Mouse (Mus musculus) embryonic facial prominence, embryonic 11.5 days (tissue): ENCODE data around the gene Tead1. TPM values are rescaled to one million over a fixed set of nuclear protein-coding genes. Genes with fewer than 3 reads are reported as not detected.

Source experiments
- ATAC-seq: fragments of 200-750 bp; cut with Nextera tagmentation; replicated peaks from 2 replicates; pipeline ENCODE4 v1.8.0; 2017; ENCODE audit warnings: low read depth; ENCODE audit not compliant: insufficient number of reproducible peaks, low FRiP score, low TSS enrichment
- DNase-seq: peaks from one replicate; pipeline ENCODE4 v3.0.0-alpha.2; 2015; ENCODE audit warnings: low spot score
- H3K27ac ChIP-seq: fragments of 300-500 bp; sonication (generic); replicated peaks from 2 replicates; pipeline ENCODE4 v1.5.1; 2014; ENCODE audit warnings: mild to moderate bottlenecking, low read depth, low read length, control low read depth
- H3K27me3 ChIP-seq: fragments of 300-500 bp; sonication (generic); 2 replicates; pipeline ENCODE4 v1.6.1; 2014; ENCODE audit warnings: mild to moderate bottlenecking, low read length, moderate library complexity, mixed read lengths; ENCODE audit not compliant: control insufficient read depth, insufficient read depth
- H3K36me3 ChIP-seq: fragments of 300-500 bp; sonication (generic); replicated peaks from 2 replicates; pipeline ENCODE4 v1.6.1; 2014; ENCODE audit warnings: low read depth, mild to moderate bottlenecking, low read length, moderate library complexity, mixed read lengths; ENCODE audit not compliant: control insufficient read depth, insufficient read depth
- H3K4me1 ChIP-seq: fragments of 300-500 bp; sonication (generic); 2 replicates; pipeline ENCODE4 v1.6.1; 2014; ENCODE audit warnings: low read length, mixed read lengths; ENCODE audit not compliant: control insufficient read depth, insufficient read depth
- H3K4me2 ChIP-seq: fragments of 300-500 bp; sonication (generic); 2 replicates; pipeline ENCODE4 v1.6.1; 2014; ENCODE audit warnings: low read depth, mild to moderate bottlenecking, control low read depth, low read length, moderate library complexity
- H3K4me3 ChIP-seq: fragments of 300-500 bp; sonication (generic); 2 replicates; pipeline ENCODE4 v1.5.1; 2014; ENCODE audit warnings: low read depth, low read length, control low read depth
- H3K9ac ChIP-seq: fragments of 300-500 bp; sonication (generic); replicated peaks from 2 replicates; pipeline ENCODE4 v1.6.1; 2014; ENCODE audit warnings: mild to moderate bottlenecking, control low read depth, low read length
- H3K9me3 ChIP-seq: fragments of 300-500 bp; sonication (generic); replicated peaks from 2 replicates; pipeline ENCODE4 v1.6.1; 2016; ENCODE audit warnings: mild to moderate bottlenecking, low read length, inconsistent platforms, mixed read lengths; ENCODE audit not compliant: control insufficient read depth
- WGBS: fragments of 180-500 bp; shearing (Covaris S2); extraction: QIAGEN DNeasy Blood & Tissue Kit; methylation state at CpG from one replicate; pipeline ENCODE4 v1.1.7; 2014; 5-methylcytosine and 5-hydroxymethylcytosine counted together
- polyA plus RNA-seq: library from polyadenylated mRNA; unstranded; fragments of >200 nt; fragmentation: Nextera tagmentation; extraction: Ambion mirVana; gene quantifications from 2 replicates; pipeline ENCODE4 v1.2.1, GENCODE M21; 2014

Tead1 gene
- polyA plus RNA-seq, 1 experiment from 2014 or later = 16.7 TPM

- DNase-seq (no peak), ATAC-seq (no peak)
- Histone ChIP-seq H3K27me3 (no peaks in the 10 kb centered on the region), H3K9me3 (no peaks in the 10 kb centered on the region), H3K4me2 (no peak overlapping the region), H3K9ac (no peak overlapping the region), H3K4me1 (peaks cover 12% of the 10 kb centered on the region), H3K36me3 (no peaks in the 10 kb centered on the region), H3K27ac (no peak overlapping the region), H3K4me3 (no peak overlapping the region)
- 80% methylated on average over 7 of the region's 7 CpGs for WGBS
Measured at GRCm38 (mm10) chr7:112785271-112785670, 106.2 kb downstream of the Tead1 start.

GRCm38 (mm10) chr7:112786556-112787225 is 107.6 kb downstream of the Tead1 start:
- WGBS = 58% methylated on average over 7 of the region's 7 CpGs
- peaks cover 12% of the 10 kb centered on the region for H3K4me1 ChIP-seq
- H3K27me3 ChIP-seq = no peaks in the 10 kb centered on the region
- H3K4me2 ChIP-seq = no peak overlapping the region
- no peak overlapping the region for H3K27ac ChIP-seq
- H3K36me3 ChIP-seq = no peaks in the 10 kb centered on the region
- H3K9ac ChIP-seq = no peak overlapping the region
- DNase-seq (no peak), ATAC-seq (no peak)
- no peaks in the 10 kb centered on the region for H3K9me3 ChIP-seq
- H3K4me3 ChIP-seq = no peak overlapping the region

GRCm38 (mm10) chr7:112787281-112787680 is 108.2 kb downstream of the Tead1 start:
- no peaks in the 10 kb centered on the region for H3K9me3 ChIP-seq
- H3K4me3 ChIP-seq = no peak overlapping the region
- DNase-seq = no peak
- H3K27me3 ChIP-seq = no peaks in the 10 kb centered on the region
- H3K9ac ChIP-seq = no peak overlapping the region
- no peak overlapping the region for H3K27ac ChIP-seq
- H3K4me1 ChIP-seq = peaks cover 12% of the 10 kb centered on the region
- H3K4me2 ChIP-seq = no peak overlapping the region
- 78% methylated on average over 7 of the region's 7 CpGs for WGBS
- no peak for ATAC-seq
- no peaks in the 10 kb centered on the region for H3K36me3 ChIP-seq

- DNase-seq (peak; percentile 52), ATAC-seq (no peak)
- 54% methylated on average over 7 of the region's 7 CpGs for WGBS
- Histone ChIP-seq H3K9me3 (no peaks in the 10 kb centered on the region), H3K4me3 (no peak overlapping the region), H3K9ac (no peak overlapping the region), H3K27me3 (no peaks in the 10 kb centered on the region), H3K4me1 (peaks cover 12% of the 10 kb centered on the region), H3K36me3 (no peaks in the 10 kb centered on the region), H3K27ac (no peak overlapping the region), H3K4me2 (no peak overlapping the region)
Measured at GRCm38 (mm10) chr7:112788321-112788751, 109.2 kb downstream of the Tead1 start.

GRCm38 (mm10) chr7:112789693-112790092 is 110.6 kb downstream of the Tead1 start:
- Histone ChIP-seq H3K4me3 (no peak overlapping the region), H3K9ac (no peak overlapping the region), H3K27ac (no peak overlapping the region), H3K4me1 (peaks cover 15% of the 10 kb centered on the region), H3K9me3 (no peaks in the 10 kb centered on the region), H3K36me3 (no peaks in the 10 kb centered on the region), H3K4me2 (no peak overlapping the region), H3K27me3 (no peaks in the 10 kb centered on the region)
- DNase-seq (no peak), ATAC-seq (no peak)
- 85% methylated on average over 4 of the region's 4 CpGs for WGBS

GRCm38 (mm10) chr7:112790334-112790733 is 111.2 kb downstream of the Tead1 start:
- DNase-seq (no peak), ATAC-seq (no peak)
- H3K9me3 ChIP-seq = no peaks in the 10 kb centered on the region
- WGBS = 37% methylated on average over 2 of the region's 2 CpGs
- H3K27ac ChIP-seq = no peak overlapping the region
- no peaks in the 10 kb centered on the region for H3K27me3 ChIP-seq
- no peaks in the 10 kb centered on the region for H3K36me3 ChIP-seq
- H3K9ac ChIP-seq = no peak overlapping the region
- no peak overlapping the region for H3K4me3 ChIP-seq
- peaks cover 15% of the 10 kb centered on the region for H3K4me1 ChIP-seq
- H3K4me2 ChIP-seq = no peak overlapping the region

- Histone ChIP-seq H3K27me3 (no peaks in the 10 kb centered on the region), H3K4me2 (no peak overlapping the region), H3K27ac (no peak overlapping the region), H3K36me3 (no peaks in the 10 kb centered on the region), H3K9ac (no peak overlapping the region), H3K9me3 (no peaks in the 10 kb centered on the region), H3K4me1 (peaks cover 11% of the 10 kb centered on the region), H3K4me3 (no peak overlapping the region)
- ATAC-seq (no peak), DNase-seq (no peak)
- WGBS = 76% methylated on average over 6 of the region's 6 CpGs
Measured at GRCm38 (mm10) chr7:112792679-112793078, 113.6 kb downstream of the Tead1 start.

GRCm38 (mm10) chr7:112793903-112794302 is 114.8 kb downstream of the Tead1 start:
- H3K4me3 ChIP-seq = no peak overlapping the region
- no peak overlapping the region for H3K27ac ChIP-seq
- no peaks in the 10 kb centered on the region for H3K9me3 ChIP-seq
- H3K9ac ChIP-seq = peak overlapping the region; percentile 29
- peaks cover 6% of the 10 kb centered on the region for H3K4me1 ChIP-seq
- H3K36me3 ChIP-seq = no peaks in the 10 kb centered on the region
- WGBS = 48% methylated on average over 7 of the region's 7 CpGs
- no peak overlapping the region for H3K4me2 ChIP-seq
- no peaks in the 10 kb centered on the region for H3K27me3 ChIP-seq
- no peak for DNase-seq
- ATAC-seq = 0 out of 2 replicates have a peak, but pooled peaks have one; percentile 26
